Mouse (Mus musculus): Measurements from ENCODE around the gene Cmip. TPM values are rescaled to one million over a fixed set of nuclear protein-coding genes. Genes with fewer than 3 reads are reported as not detected.

Gene Cmip
- polyA plus RNA-seq, 1 experiment from 2014 or later = 10.5 TPM

DNA sequence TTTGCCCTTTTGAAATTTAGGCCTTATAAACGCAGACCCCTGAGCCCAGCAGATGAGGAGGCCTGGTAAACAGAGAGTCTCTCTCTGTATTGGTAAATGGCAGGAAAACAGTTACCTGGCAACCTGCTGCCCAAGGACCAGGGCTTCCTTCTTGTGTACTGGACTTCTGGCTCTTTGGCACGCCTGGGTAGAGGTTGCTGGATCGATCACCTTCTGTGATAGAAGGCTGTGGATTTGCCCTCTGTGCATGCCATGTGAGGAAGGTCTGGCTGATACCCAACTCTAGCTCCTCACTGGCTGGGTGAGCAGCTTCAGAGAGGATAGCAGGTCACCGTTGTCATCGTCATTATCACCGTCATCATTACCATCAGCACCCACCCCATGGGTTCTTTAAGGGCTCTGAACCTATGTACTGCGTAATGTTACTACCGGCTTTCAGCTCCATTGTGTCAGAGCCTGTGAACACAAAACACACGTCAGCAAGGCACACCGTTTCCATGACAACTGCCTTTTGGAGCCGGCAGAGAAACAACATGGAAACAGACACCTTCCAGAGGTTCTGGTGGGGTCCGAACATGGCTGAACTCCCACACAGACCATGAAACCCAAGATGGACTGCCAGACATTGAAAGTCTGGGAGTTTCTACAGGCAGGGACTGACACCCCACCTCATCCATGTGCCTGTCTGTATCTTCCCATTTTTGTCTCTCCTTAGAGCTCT is 98.4 kb downstream of the Cmip start:
- Histone ChIP-seq H3K27ac (ENCODE audit: poor library complexity, severe bottlenecking) (no peak overlapping the region), H3K9me3 (replicated peaks) (no peaks in the 10 kb centered on the region), H3K9ac (no peak overlapping the region), H3K27me3 (replicated peaks) (no peaks in the 10 kb centered on the region), H3K36me3 (no peaks in the 10 kb centered on the region), H3K4me3 (no peak overlapping the region), H3K4me2 (no peak overlapping the region), H3K4me1 (replicated peaks) (peaks cover 40% of the 10 kb centered on the region)
- 76% methylated on average over 12 of the region's 12 CpGs for WGBS
- ATAC-seq (ENCODE audit: insufficient number of reproducible peaks, low FRiP score) = no peak

DNA sequence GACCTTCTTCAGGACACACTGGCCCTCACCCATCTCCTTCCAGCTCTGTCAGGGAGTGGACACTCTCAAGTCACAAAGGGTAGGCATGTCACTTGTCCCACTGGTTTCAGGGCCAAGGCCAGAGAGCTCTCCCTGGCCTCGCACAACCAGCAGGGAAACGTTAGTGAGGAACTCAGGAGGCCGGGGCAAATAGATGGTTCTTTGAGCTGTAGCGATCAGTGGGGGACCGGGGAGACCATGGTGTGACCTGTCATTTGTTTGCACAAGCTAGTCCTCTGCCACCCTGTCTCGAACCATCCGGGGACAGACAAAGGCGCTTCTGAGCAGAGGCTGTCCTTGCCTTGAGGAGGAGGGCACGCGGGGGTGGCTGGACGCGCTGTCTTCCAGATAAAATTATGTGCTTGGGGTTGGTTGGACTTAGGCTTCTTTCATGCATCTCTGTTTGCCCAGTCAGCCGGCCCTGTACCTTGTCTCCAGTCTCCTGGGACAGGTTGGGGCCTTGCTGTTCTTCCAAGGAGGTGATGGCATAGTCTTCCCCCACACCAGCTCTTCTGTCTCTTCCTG is 99.3 kb downstream of the Cmip start:
- Histone ChIP-seq H3K4me1 (replicated peaks) (peaks cover 45% of the 10 kb centered on the region), H3K36me3 (no peaks in the 10 kb centered on the region), H3K9ac (no peak overlapping the region), H3K4me3 (no peak overlapping the region), H3K27me3 (replicated peaks) (no peaks in the 10 kb centered on the region), H3K4me2 (no peak overlapping the region), H3K9me3 (replicated peaks) (no peaks in the 10 kb centered on the region), H3K27ac (ENCODE audit: poor library complexity, severe bottlenecking) (no peak overlapping the region)
- ATAC-seq (ENCODE audit: insufficient number of reproducible peaks, low FRiP score) = no peak
- WGBS = 81% methylated on average over 13 of the region's 13 CpGs

DNA sequence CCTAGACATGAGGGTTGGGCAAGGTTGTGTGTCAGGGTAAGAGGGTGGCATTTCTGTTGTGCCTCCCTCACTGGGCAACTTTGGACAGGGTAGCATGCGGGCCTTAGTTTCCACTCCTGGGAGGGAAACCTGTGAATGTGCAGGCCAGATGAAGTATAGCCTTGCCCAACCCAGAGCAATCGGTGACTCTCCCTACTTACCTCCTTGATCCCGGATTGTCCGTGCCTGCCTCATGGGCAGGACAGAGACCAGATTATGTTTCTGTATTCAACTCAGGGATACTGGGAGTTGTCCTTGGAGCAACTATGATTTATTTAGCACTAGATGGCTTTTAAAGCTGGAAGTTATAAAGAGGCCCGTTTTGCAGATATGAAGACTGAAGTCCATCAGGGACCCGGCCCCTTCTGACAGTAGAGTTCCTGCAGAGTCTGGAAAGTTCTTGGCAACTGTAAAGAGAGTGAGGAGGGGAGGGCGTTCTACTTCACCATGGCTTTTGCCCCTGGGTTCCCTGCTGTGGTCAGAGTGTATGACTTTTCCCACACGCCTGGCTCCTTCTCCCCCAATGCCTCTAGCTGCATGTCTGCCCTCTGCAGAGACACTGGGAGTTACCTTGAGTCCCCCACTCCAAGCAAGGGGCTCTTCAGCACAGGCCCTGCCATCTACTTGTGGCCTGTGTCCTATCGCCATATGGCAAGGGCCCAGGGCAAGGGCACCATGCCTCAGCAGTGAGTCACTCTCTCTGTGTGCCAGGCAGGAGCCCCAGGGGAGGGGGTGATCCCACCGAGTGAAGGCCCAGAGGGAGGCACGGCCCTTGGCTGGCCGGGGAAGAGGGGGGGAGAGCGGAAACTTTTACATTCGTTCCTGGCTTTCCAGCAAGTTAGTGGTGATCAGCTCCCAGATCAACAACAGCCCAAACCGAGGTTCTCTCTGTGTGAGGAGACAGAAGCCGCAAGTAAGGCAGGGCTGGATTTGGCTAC is 100.9 kb downstream of the Cmip start:
- no peak overlapping the region for H3K9ac ChIP-seq
- no peak overlapping the region for H3K27ac ChIP-seq (ENCODE audit: poor library complexity, severe bottlenecking)
- WGBS = 89% methylated on average over 16 of the region's 16 CpGs
- no peak for ATAC-seq (ENCODE audit: insufficient number of reproducible peaks, low FRiP score)
- H3K9me3 ChIP-seq (replicated peaks) = no peaks in the 10 kb centered on the region
- H3K4me3 ChIP-seq = no peak overlapping the region
- no peaks in the 10 kb centered on the region for H3K36me3 ChIP-seq
- no peak overlapping the region for H3K4me2 ChIP-seq
- peaks cover 55% of the 10 kb centered on the region for H3K4me1 ChIP-seq (replicated peaks)
- no peaks in the 10 kb centered on the region for H3K27me3 ChIP-seq (replicated peaks)

DNA sequence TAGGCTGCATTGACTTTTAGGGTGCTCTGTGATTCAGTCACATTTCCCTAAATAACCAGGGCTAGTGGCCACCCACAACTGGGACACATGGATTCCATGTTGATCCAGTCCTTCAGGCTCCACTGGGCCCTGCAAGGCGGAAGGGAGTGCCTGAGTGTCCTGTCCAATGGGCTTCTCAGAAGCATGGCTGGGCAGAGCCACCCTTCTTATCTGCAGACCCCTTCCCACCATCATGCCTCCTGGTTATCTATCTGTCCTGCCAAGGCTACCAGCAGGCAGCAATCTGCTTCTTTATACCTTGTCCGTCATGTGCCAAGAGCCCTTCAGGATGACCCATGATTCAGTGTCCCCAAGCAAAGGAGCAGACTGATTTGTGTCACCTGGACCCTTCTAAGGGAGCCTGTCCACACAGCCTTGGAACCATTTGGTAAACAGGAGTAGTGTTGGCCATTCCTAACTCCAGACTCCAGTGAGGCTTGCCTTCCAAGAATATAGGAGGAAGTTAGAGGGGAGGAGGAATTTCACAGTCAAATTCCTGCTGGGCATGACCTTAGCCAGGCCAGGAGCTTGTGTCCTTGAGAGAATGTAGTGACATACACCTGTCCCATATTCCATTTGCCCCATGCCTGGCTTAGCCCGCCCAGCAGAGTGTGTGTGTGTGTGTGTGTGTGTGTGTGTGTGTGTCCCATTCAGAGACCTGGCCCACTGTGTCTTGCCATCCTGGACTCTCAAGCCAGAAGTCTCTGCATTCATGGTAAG is 103.5 kb downstream of the Cmip start:
- H3K27me3 ChIP-seq (replicated peaks) = no peaks in the 10 kb centered on the region
- H3K4me2 ChIP-seq = no peak overlapping the region
- H3K4me3 ChIP-seq = no peak overlapping the region
- no peaks in the 10 kb centered on the region for H3K36me3 ChIP-seq
- peaks cover 69% of the 10 kb centered on the region for H3K4me1 ChIP-seq (replicated peaks)
- no peak overlapping the region for H3K9ac ChIP-seq
- H3K9me3 ChIP-seq (replicated peaks) = no peaks in the 10 kb centered on the region
- 82% methylated on average over 3 of the region's 3 CpGs for WGBS
- no peak overlapping the region for H3K27ac ChIP-seq (ENCODE audit: poor library complexity, severe bottlenecking)
- no peak for ATAC-seq (ENCODE audit: insufficient number of reproducible peaks, low FRiP score)

DNA sequence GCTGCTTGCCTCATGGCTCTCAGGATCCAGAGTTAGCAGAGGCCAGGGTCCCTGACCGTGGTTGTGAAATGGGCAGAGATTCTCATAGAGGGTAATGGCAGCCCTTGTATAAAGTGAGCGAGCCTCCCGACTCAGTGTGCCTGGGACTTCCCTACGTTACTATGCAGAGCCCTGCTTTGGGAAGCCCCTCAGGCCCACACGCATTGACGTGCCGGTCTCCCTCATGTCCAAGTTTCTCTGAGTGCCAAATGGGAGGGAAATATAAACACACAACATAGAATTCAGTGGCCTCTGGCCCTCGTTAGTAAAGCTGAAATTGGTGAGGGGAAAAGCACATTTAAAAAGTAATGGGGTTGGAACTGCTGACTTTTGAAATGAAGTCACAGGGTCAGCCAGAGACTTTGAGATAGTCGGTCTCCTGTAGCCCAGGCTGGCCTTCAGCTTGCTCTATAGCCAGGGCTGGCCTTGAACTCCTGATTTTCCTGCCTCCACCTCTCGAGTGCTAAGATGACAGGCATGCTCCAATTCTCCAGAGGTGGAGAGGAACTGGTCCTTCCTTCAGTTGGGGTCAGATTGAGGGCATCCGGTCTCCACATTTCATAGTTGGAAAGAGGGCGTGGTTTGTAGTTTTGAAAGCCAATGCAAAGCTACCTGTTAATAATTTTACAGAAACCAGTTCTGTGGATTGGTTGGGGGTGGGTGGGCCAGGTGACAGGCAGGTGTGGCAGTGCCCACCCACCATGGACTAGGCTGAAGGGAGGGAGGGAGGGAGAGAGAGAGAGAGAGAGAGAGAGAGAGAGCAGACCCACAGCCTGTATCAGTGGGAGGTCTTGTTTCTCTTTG is 105.0 kb downstream of the Cmip start:
- H3K4me2 ChIP-seq = no peak overlapping the region
- 0 out of 2 replicates have a peak, but pooled peaks have one; percentile 23 for ATAC-seq (ENCODE audit: insufficient number of reproducible peaks, low FRiP score)
- no peaks in the 10 kb centered on the region for H3K27me3 ChIP-seq (replicated peaks)
- no peak overlapping the region; the same call in 1 of the 2 replicates for H3K9ac ChIP-seq
- WGBS = 78% methylated on average over 12 of the region's 12 CpGs
- no peak overlapping the region for H3K4me3 ChIP-seq
- no peaks in the 10 kb centered on the region for H3K36me3 ChIP-seq
- H3K4me1 ChIP-seq (replicated peaks) = peaks cover 65% of the 10 kb centered on the region
- 0 out of 2 replicates have a peak overlapping the region, but pooled peaks have one; percentile 31 for H3K27ac ChIP-seq (ENCODE audit: poor library complexity, severe bottlenecking)
- no peaks in the 10 kb centered on the region for H3K9me3 ChIP-seq (replicated peaks)

DNA sequence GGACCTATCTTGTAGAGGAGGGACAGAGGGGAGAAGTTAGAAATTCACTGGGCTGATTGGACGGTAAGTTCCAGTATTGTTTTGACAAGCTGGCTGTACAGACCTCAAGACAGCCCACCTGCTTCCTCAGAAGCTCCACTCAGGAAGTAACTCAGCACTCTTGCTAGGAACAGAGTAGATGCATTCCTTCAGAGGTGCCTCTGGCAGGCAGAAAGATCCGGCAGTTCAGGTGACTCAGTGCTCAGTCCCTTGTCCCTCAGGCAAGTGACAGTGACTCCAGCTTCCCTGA is 105.5 kb downstream of the Cmip start:
- no peaks in the 10 kb centered on the region for H3K27me3 ChIP-seq (replicated peaks)
- H3K4me1 ChIP-seq (replicated peaks) = peaks cover 66% of the 10 kb centered on the region

DNA sequence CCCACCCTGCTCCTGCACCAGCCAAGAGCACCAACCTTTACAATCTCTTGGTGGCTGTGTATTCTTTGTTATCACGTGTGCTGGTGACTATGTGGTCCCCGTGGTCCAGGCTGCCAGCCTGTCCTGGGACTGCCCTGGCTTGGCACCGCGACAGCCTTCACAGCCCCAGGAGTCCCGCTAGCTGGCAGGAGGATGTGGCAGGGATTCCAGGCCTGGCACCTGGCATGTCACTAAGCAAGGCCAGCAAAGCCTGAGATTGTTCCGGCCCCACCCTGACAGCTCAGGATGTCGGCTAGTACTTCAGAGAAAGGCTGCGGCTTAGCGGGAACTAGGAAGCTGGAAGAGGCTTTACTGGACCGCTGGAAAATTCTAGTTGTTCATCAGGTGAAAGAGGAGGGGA is 106.4 kb downstream of the Cmip start:
- no peak for ATAC-seq (ENCODE audit: insufficient number of reproducible peaks, low FRiP score)
- Histone ChIP-seq H3K9ac (no peak overlapping the region), H3K27me3 (replicated peaks) (no peaks in the 10 kb centered on the region), H3K4me1 (replicated peaks) (peaks cover 69% of the 10 kb centered on the region), H3K4me2 (no peak overlapping the region), H3K27ac (ENCODE audit: poor library complexity, severe bottlenecking) (no peak overlapping the region), H3K4me3 (no peak overlapping the region), H3K9me3 (replicated peaks) (no peaks in the 10 kb centered on the region), H3K36me3 (no peaks in the 10 kb centered on the region)
- 84% methylated on average over 10 of the region's 10 CpGs for WGBS

More for the DNA sequence above, 105.5 kb downstream of the Cmip start:
- Histone ChIP-seq H3K4me2 (no peak overlapping the region), H3K27ac (ENCODE audit: poor library complexity, severe bottlenecking) (0 out of 2 replicates have a peak overlapping the region, but pooled peaks have one; percentile 31), H3K9ac (no peak overlapping the region; the same call in 1 of the 2 replicates), H3K36me3 (no peaks in the 10 kb centered on the region), H3K4me3 (no peak overlapping the region), H3K9me3 (replicated peaks) (no peaks in the 10 kb centered on the region)
- 34% methylated on average over 2 of the region's 2 CpGs for WGBS
- ATAC-seq (ENCODE audit: insufficient number of reproducible peaks, low FRiP score) = no peak

DNA sequence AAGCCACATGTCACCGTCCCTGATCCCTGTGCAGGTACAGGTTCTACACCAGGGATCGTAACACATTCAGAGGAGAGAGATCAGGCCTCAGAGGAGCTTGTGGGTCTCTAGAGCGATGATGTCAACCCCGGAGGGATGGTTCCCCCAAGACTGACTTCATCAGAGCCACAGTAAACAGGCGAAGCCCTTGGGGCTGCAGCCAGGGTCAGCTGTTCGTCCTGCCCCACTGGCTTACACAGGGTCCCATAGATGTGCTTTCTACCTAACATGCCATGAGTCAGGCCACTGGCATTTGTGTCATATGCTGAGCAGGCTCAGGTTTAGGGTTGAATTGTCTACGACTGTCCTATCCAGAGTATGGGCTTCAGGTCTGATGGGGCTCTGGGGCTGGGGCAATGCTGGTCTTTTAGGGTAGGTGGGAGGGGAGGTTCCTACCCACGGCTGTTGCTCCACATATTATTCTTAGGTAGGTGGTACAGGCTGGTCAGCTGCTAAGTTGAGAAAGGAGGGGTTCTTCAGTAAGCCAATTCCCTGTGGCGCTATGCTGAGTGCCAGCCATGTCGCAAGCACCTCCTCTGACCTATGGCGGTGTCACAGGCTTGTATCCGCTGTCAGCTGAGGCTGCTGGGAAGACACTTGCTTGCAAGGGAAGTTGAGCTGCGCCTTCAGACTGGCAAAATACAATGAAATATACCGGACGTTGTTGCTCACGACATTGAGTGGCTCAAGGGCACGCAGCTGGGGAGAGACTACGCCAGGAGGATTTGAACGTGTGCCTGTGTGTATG is 107.7 kb downstream of the Cmip start:
- WGBS = 85% methylated on average over 19 of the region's 19 CpGs

DNA sequence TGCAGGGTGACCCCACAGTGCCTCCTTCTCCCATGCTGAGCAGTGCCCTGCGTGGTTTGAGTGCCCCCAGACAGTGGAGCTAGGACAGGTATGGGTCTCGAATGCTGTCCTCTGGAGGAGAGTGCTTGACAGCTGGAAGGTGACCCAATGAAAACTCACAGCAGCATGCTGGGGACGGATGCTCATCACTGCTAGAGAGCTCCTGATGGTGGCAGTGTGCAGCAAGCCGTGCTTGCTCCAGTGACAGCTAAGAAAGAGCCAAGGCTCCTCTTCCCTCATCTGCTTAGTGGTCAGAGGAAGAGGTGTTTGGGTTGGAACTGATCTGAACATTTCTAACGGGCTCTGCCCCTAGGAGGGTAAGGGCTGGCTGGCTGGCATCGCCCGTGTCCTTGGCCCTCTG is 109.6 kb downstream of the Cmip start:
- H3K27me3 ChIP-seq (replicated peaks) = no peaks in the 10 kb centered on the region
- no peaks in the 10 kb centered on the region for H3K9me3 ChIP-seq (replicated peaks)
- H3K27ac ChIP-seq (ENCODE audit: poor library complexity, severe bottlenecking) = no peak overlapping the region
- no peak overlapping the region for H3K4me2 ChIP-seq
- WGBS = 55% methylated on average over 7 of the region's 7 CpGs
- ATAC-seq (ENCODE audit: insufficient number of reproducible peaks, low FRiP score) = no peak
- peaks cover 77% of the 10 kb centered on the region for H3K4me1 ChIP-seq (replicated peaks)
- no peaks in the 10 kb centered on the region for H3K36me3 ChIP-seq
- no peak overlapping the region for H3K9ac ChIP-seq
- H3K4me3 ChIP-seq = no peak overlapping the region

More for the DNA sequence above, 107.7 kb downstream of the Cmip start:
- H3K36me3 ChIP-seq = no peaks in the 10 kb centered on the region
- no peak for ATAC-seq (ENCODE audit: insufficient number of reproducible peaks, low FRiP score)
- H3K4me3 ChIP-seq = no peak overlapping the region
- H3K4me2 ChIP-seq = no peak overlapping the region
- H3K27ac ChIP-seq (ENCODE audit: poor library complexity, severe bottlenecking) = no peak overlapping the region
- peaks cover 74% of the 10 kb centered on the region for H3K4me1 ChIP-seq (replicated peaks)
- H3K27me3 ChIP-seq (replicated peaks) = no peaks in the 10 kb centered on the region
- H3K9ac ChIP-seq = no peak overlapping the region
- no peaks in the 10 kb centered on the region for H3K9me3 ChIP-seq (replicated peaks)

Measured in heart, embryonic 12.5 days (tissue).